Comparison of ENCODE assay signal across 8 mouse cellular contexts in the genomic region with DNA sequence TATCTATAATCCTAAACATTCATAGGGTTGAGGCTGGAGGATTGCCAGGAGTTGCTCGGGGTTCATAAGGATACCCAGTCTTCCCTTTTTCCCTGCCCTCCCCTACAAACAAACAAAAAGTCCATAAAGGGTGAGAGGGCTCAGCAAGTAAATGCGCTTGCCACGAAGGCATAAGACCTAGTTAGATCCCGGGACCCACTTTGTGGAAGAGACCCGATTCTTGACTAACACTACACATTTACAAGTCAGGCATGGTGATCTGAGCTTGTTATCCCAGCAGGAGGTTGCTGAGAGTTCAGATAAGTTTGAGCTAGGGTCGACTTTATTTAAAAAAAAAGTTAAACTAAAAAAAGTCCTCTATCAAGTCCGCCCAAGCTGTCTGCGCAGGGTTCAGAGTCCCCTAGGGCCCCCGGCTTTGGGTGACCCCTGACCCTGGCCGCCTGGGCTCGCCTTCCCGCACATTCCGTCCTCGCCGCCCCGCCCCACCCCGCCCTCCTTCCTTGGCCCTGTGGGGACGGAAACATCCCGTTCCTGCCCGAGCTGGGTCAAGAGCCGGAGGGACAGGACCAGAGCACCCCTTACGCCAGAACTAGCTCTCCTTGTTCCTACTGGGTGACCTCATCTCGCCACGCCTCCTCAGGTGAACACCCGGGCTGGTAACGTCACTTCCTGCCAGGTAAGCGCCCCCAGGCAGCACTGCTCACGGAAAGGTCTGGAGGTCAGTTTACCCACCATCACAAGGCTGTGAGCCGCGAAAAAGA. TPM values are rescaled to one million over a fixed set of nuclear protein-coding genes. Genes with fewer than 3 reads are reported as not detected.
DNase-seq lines count a peak whose midpoint lies in the region; ATAC-seq and TF ChIP-seq lines count a peak whose summit lies in the region.

No protein-coding gene starts in this region.

- no peak for TF ChIP-seq CTCF in forebrain, postnatal 0 days (IDR thresholded peaks at IDR 0.05; ENCODE audit: low read depth)

- H3K27ac ChIP-seq in forebrain, postnatal 0 days (ENCODE audit: low read depth, low read length): peak overlapping the region; percentile 80
- peak overlapping the region; percentile 86 for H3K27ac ChIP-seq in hindbrain, embryonic 15.5 days (replicated peaks)
- peak overlapping the region; percentile 91 for H3K27ac ChIP-seq in liver, embryonic 13.5 days
- H3K27ac ChIP-seq in neural tube, embryonic 11.5 days (ENCODE audit: low read depth, low read length): peak overlapping the region; percentile 82

- no peak for ATAC-seq in forebrain, postnatal 0 days
- no peak for ATAC-seq in hindbrain, embryonic 15.5 days (ENCODE audit: low FRiP score, low read depth)
- no peak for ATAC-seq in liver, embryonic 13.5 days (ENCODE audit: low read depth)
- ATAC-seq in neural tube, embryonic 11.5 days (ENCODE audit: insufficient read depth, low FRiP score, low TSS enrichment): no peak

- H3K4me3 ChIP-seq in forebrain, postnatal 0 days (ENCODE audit: low read depth, low read length): peak overlapping the region; percentile 45
- H3K4me3 ChIP-seq in hindbrain, embryonic 15.5 days: peak overlapping the region; percentile 44
- peak overlapping the region; percentile 68 for H3K4me3 ChIP-seq in liver, embryonic 13.5 days (replicated peaks)
- peak overlapping the region; percentile 36 for H3K4me3 ChIP-seq in neural tube, embryonic 11.5 days (ENCODE audit: low read depth, low read length)

- 9% methylated on average over 30 of the region's 30 CpGs for WGBS in forebrain, postnatal 0 days
- WGBS in hindbrain, embryonic 15.5 days: 5% methylated on average over 30 of the region's 30 CpGs
- 4% methylated on average over 30 of the region's 30 CpGs for WGBS in liver, embryonic 13.5 days (ENCODE audit: insufficient replicate concordance)
- WGBS in neural tube, embryonic 11.5 days: 4% methylated on average over 30 of the region's 30 CpGs

- peaks cover 4% of the 10 kb centered on the region; the same call in 1 of the 2 replicates for H3K27me3 ChIP-seq in forebrain, postnatal 0 days (ENCODE audit: insufficient read depth, low read length)
- H3K27me3 ChIP-seq in hindbrain, embryonic 15.5 days: no peaks in the 10 kb centered on the region
- H3K27me3 ChIP-seq in liver, embryonic 13.5 days: peaks cover 5% of the 10 kb centered on the region; the same call in 1 of the 2 replicates
- no peaks in the 10 kb centered on the region for H3K27me3 ChIP-seq in neural tube, embryonic 11.5 days (ENCODE audit: control insufficient read depth, insufficient read depth, low read length)

- H3K36me3 ChIP-seq in forebrain, postnatal 0 days (ENCODE audit: insufficient read depth): no peaks in the 10 kb centered on the region
- H3K36me3 ChIP-seq in hindbrain, embryonic 15.5 days: no peaks in the 10 kb centered on the region
- H3K36me3 ChIP-seq in liver, embryonic 13.5 days: peaks cover 10% of the 10 kb centered on the region
- H3K36me3 ChIP-seq in neural tube, embryonic 11.5 days (ENCODE audit: control insufficient read depth, insufficient read depth, low read length): peaks cover 3% of the 10 kb centered on the region

- H3K4me2 ChIP-seq in forebrain, postnatal 0 days (ENCODE audit: low read depth): peak overlapping the region; percentile 67
- peak overlapping the region; percentile 73 for H3K4me2 ChIP-seq in hindbrain, embryonic 15.5 days
- H3K4me2 ChIP-seq in liver, embryonic 13.5 days: peak overlapping the region; percentile 91
- H3K4me2 ChIP-seq in neural tube, embryonic 11.5 days (ENCODE audit: low read depth): peak overlapping the region; percentile 64

- H3K4me1 ChIP-seq in forebrain, postnatal 0 days (ENCODE audit: insufficient read depth): peaks cover 18% of the 10 kb centered on the region
- peaks cover 50% of the 10 kb centered on the region for H3K4me1 ChIP-seq in hindbrain, embryonic 15.5 days (replicated peaks)
- H3K4me1 ChIP-seq in liver, embryonic 13.5 days (replicated peaks): peaks cover 89% of the 10 kb centered on the region
- peaks cover 33% of the 10 kb centered on the region for H3K4me1 ChIP-seq in neural tube, embryonic 11.5 days (ENCODE audit: control insufficient read depth, insufficient read depth, low read length)

- peak overlapping the region; percentile 53 for H3K9ac ChIP-seq in forebrain, postnatal 0 days
- H3K9ac ChIP-seq in hindbrain, embryonic 15.5 days: peak overlapping the region; percentile 56
- peak overlapping the region; percentile 79 for H3K9ac ChIP-seq in liver, embryonic 13.5 days
- H3K9ac ChIP-seq in neural tube, embryonic 11.5 days (ENCODE audit: low read length): peak overlapping the region; percentile 61

- DNase-seq in 3134 (ENCODE audit: extremely low read depth, insufficient read length, low spot score) (peak; percentile 83), ZHBTc4 (ENCODE audit: low read depth, low spot score) (peak; percentile 56)
- peak; percentile 17 for DNase-seq in forebrain, postnatal 0 days
- peak; percentile 38 for DNase-seq in liver, embryonic 13.5 days
- peak; percentile 41 for DNase-seq in neural tube, embryonic 11.5 days (ENCODE audit: low spot score)
- peak; percentile 59 to 76 for DNase-seq in thymus, postnatal 36 days
- no peak for DNase-seq in cerebellum, adult 9-10 months

- H3K9me3 ChIP-seq in forebrain, postnatal 0 days (ENCODE audit: low read length): no peaks in the 10 kb centered on the region
- no peaks in the 10 kb centered on the region for H3K9me3 ChIP-seq in hindbrain, embryonic 15.5 days
- no peaks in the 10 kb centered on the region for H3K9me3 ChIP-seq in liver, embryonic 13.5 days (replicated peaks)
- no peaks in the 10 kb centered on the region for H3K9me3 ChIP-seq in neural tube, embryonic 11.5 days (ENCODE audit: control insufficient read depth, low read length)

RNA-seq across cellular contexts. Expression of gene Plekhg2, which starts 3.8 kb away (rescaled TPM):
- 20.3 and 25.7 TPM in 2 replicates for total RNA-seq in forebrain, postnatal 0 days (2014; rRNA removed)
- polyA plus RNA-seq in forebrain, postnatal 0 days (2015; fragmentation: Nextera tagmentation; extraction: Ambion mirVana): 9.0 and 11.4 TPM in 2 replicates
- polyA plus RNA-seq in hindbrain, embryonic 15.5 days (2015; fragmentation: Nextera tagmentation; extraction: Ambion mirVana): 26.8 and 27.6 TPM in 2 replicates
- polyA plus RNA-seq in liver, embryonic 13.5 days (2015; fragmentation: Nextera tagmentation; extraction: Ambion mirVana): 4.9 and 5.0 TPM in 2 replicates
- 50.5 and 54.5 TPM in 2 replicates for polyA plus RNA-seq in neural tube, embryonic 11.5 days (2014; fragmentation: Nextera tagmentation; extraction: Ambion mirVana)

RNA-seq across cellular contexts. Expression of gene Zfp36, which starts 3.9 kb away (rescaled TPM):
- 2.8 and 4.0 TPM in 2 replicates for total RNA-seq in forebrain, postnatal 0 days (2014; rRNA removed)
- polyA plus RNA-seq in forebrain, postnatal 0 days (2015; fragmentation: Nextera tagmentation; extraction: Ambion mirVana): 2.3 and 3.8 TPM in 2 replicates
- 4.4 and 4.6 TPM in 2 replicates for polyA plus RNA-seq in hindbrain, embryonic 15.5 days (2015; fragmentation: Nextera tagmentation; extraction: Ambion mirVana)
- 4.7 and 6.3 TPM in 2 replicates for polyA plus RNA-seq in liver, embryonic 13.5 days (2015; fragmentation: Nextera tagmentation; extraction: Ambion mirVana)
- polyA plus RNA-seq in neural tube, embryonic 11.5 days (2014; fragmentation: Nextera tagmentation; extraction: Ambion mirVana): 4.3 and 5.1 TPM in 2 replicates

RNA-seq across cellular contexts. Expression of gene Med29, which starts 16.3 kb away (rescaled TPM):
- 32.5 and 35.1 TPM in 2 replicates for total RNA-seq in forebrain, postnatal 0 days (2014; rRNA removed)
- 39.2 and 47.6 TPM in 2 replicates for polyA plus RNA-seq in forebrain, postnatal 0 days (2015; fragmentation: Nextera tagmentation; extraction: Ambion mirVana)
- polyA plus RNA-seq in hindbrain, embryonic 15.5 days (2015; fragmentation: Nextera tagmentation; extraction: Ambion mirVana): 46.1 and 46.6 TPM in 2 replicates
- polyA plus RNA-seq in liver, embryonic 13.5 days (2015; fragmentation: Nextera tagmentation; extraction: Ambion mirVana): 28.1 and 31.8 TPM in 2 replicates
- 45.8 and 48.8 TPM in 2 replicates for polyA plus RNA-seq in neural tube, embryonic 11.5 days (2014; fragmentation: Nextera tagmentation; extraction: Ambion mirVana)

RNA-seq across cellular contexts. Expression of gene Paf1, which starts 16.6 kb away (rescaled TPM):
- total RNA-seq in forebrain, postnatal 0 days (2014; rRNA removed): 74.8 and 80.5 TPM in 2 replicates
- 69.4 and 92.7 TPM in 2 replicates for polyA plus RNA-seq in forebrain, postnatal 0 days (2015; fragmentation: Nextera tagmentation; extraction: Ambion mirVana)
- polyA plus RNA-seq in hindbrain, embryonic 15.5 days (2015; fragmentation: Nextera tagmentation; extraction: Ambion mirVana): 93.3 and 96.8 TPM in 2 replicates
- polyA plus RNA-seq in liver, embryonic 13.5 days (2015; fragmentation: Nextera tagmentation; extraction: Ambion mirVana): 30.7 and 33.4 TPM in 2 replicates
- polyA plus RNA-seq in neural tube, embryonic 11.5 days (2014; fragmentation: Nextera tagmentation; extraction: Ambion mirVana): 71.7 and 78.0 TPM in 2 replicates

RNA-seq across cellular contexts. Expression of gene Rps16, which starts 25.7 kb away (rescaled TPM):
- total RNA-seq in forebrain, postnatal 0 days (2014; rRNA removed): 205 and 300 TPM in 2 replicates
- 595 and 769 TPM in 2 replicates for polyA plus RNA-seq in forebrain, postnatal 0 days (2015; fragmentation: Nextera tagmentation; extraction: Ambion mirVana)
- 444 and 501 TPM in 2 replicates for polyA plus RNA-seq in hindbrain, embryonic 15.5 days (2015; fragmentation: Nextera tagmentation; extraction: Ambion mirVana)
- 937 and 964 TPM in 2 replicates for polyA plus RNA-seq in liver, embryonic 13.5 days (2015; fragmentation: Nextera tagmentation; extraction: Ambion mirVana)
- polyA plus RNA-seq in neural tube, embryonic 11.5 days (2014; fragmentation: Nextera tagmentation; extraction: Ambion mirVana): 780 and 827 TPM in 2 replicates
